Mouse (Mus musculus) kidney, postnatal 14 days (tissue): ENCODE measurements at regions not wholly inside any gene's neighbourhood (a gene's known extent, or its start where the extent isn't known, plus 50 kb on each side); places are given as distances from the start of the nearest gene placed in this dataset.

Source experiments
- DNase-seq: peaks from one replicate; pipeline ENCODE4 v3.0.0; 2022; ENCODE audit warnings: mixed read lengths

DNA sequence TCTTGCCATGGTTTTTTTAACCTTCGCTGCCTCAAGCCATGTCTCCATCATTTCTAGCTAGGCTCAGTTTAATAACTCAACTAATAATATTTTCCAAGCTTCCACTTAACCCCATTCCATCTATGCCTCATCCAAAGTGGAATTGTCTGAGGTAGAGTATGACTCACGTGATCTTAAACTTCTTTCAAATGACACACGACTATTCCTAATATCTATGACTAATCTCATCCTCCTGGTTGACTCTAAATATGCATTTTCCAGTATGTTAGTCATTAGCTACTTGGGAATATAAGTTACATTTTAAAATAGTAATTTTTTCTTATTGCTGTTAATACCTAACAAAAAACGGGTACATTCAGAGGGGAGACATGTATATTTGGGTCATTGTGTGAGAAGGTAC lies 524.8 kb upstream of the Pappa start:
- no peak for DNase-seq

DNA sequence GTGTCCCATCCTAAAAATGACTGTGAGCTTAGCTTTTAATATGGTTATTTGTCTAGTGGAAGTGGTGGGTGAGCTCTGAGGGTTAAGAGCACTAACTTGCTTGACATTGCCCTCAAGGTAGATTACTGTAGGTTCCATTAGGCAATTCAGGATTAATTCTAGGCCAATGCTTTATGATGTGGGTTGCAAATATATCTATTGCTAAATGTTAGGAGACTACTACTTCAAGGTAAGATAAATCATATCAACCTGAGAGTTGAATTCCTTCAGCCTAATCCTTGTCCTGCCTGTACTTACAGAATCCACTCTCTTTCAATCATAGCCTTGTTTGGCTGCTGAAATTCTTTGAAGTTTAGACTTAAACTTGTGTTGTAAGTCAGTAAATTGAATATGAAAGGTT lies 501.2 kb upstream of the Pappa start:
- no peak for DNase-seq

DNA sequence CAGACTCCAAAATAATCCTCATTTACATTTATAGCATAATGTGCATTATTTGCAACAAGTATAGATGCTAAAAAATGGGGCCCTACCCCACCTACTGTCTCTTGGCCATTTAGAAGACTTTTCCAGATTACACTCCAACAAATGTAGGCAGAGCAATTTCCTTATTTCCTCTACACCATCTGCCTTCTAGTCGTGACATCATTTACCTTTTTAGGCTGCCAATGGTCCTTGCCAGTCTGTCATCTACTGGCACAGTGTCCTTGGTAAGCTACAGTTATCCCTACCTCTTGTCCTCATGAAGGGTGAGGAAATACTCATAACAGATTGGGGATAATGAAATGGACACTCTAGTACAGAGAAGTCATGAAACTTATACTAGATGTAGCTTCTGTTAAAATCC lies 491.8 kb upstream of the Pappa start:
- no peak for DNase-seq

DNA sequence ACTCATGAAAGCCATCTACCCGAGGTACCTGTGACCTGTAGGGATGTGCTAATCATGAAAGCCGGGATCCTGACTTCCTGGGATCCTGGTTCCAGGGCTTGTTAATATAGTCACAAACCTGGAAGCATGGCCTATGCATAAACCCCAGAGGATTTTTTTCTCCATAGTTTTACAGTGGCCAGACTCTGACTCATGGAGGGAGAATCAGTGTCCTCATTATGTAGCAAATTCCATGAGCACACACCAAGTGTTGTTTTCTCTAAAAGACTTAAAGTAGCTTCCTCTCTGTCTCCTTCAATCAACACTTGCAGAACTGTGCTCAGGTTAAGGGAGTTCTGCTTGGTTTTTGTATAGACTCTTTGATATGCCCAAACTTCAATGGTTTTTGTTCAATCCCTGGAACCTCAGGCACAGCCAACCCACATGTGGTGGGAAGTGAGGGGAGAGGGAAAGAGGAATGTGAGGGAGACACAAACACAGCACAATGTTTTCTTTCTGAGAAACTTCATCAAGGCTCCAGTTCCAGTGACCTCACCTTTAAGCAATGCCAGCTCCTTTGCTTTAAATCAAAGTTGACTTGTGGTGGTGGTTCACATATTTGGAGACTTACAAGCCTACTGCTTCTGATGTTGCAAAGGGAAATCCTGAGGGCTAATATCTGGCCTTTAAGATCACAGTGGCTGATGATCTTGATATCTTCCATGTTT lies 488.6 kb upstream of the Pappa start:
- no peak for DNase-seq

DNA sequence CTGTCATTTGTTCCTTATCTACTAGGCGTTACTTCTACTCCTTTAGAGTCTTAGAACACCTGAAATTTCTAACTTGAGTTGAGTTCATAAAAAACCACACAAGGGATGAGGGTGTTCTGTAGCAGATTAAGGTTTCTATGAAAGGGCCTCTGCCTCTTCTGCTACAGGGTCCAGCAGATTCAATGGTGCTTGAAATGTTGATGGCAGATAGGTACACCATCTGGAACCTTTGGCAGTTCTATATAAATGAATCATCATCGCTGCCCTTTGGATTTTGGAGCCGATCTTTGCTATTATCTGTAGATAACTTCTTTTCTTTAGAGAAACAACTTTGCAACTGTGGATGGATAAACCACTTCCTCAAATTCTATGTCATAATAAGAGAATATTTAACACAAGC lies 483.9 kb upstream of the Pappa start:
- no peak for DNase-seq

DNA sequence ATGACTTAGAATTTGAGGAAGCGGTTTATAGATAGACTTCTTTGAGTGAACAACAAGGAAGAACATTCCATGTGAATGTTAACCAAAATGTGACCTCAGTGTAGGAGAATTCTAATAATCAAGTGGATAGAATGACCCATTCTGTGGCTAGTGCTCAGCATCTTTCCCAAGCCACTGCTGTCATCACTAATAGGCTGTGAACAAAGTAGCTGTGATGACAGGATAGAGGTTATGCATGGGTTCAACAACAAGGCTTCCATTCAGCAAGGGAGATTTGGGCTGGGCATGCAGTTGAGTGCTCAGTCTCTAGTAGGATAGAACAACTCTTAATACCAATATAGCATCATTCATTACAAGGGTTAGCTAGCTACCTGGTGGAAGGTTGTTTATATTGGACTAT lies 483.0 kb upstream of the Pappa start:
- no peak for DNase-seq

DNA sequence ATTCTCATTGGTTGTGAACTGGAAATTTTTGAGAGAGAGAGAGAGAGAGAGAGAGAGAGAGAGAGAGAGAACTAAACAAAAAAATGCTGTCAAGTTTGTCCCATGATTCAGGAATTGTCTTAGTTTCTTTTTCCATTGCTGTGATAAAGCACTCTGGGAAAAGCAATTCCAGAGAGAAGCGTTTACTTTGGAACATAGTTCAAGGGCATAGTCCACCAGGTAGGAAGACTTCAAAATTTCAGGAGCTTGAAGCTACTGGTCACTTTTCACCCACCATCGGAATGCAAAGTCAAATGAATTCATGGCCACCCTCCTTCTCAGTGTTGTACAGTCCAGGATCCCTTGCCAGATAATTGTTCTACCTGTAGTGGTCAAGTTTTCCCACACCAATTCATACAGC lies 478.8 kb upstream of the Pappa start:
- DNase-seq: no peak

DNA sequence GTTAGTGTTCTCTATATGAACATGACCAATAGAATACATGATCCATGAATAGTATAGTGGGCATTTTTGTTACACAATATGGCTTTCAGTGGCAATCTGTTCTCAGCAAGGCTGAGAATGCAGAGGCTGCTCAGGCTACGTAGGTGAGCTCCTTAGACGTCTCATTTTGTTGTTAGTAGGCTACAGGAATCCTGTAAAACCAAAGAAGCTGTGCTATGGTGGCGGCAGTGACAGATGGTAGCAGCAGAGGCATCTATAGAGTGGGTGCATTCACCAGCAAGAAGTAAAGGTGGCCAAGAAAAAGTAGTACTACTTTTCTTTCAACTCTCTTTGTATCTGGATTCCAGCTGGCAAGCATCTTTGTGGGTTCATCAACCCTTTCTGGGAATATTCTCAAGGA lies 469.8 kb upstream of the Pappa start:
- DNase-seq: no peak

DNA sequence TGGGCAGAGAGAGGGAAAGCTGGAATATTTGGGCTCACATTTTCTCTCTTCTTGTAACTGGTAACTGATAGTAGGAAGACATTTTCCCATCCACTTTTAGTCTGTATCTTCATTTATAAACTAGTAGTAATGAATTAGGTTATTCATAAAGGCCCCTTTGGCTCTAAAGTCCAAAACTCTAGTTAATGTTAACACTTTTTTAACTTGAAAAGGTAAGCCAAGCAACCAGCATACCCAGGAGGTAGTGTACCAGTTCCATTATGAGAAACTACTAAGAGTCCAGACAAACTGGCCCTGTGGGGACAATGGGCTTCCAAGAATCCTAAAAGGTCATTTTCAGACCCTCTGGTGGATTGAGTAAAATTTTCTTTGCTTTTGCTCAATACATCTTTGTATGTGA lies 468.4 kb upstream of the Pappa start:
- DNase-seq: no peak

DNA sequence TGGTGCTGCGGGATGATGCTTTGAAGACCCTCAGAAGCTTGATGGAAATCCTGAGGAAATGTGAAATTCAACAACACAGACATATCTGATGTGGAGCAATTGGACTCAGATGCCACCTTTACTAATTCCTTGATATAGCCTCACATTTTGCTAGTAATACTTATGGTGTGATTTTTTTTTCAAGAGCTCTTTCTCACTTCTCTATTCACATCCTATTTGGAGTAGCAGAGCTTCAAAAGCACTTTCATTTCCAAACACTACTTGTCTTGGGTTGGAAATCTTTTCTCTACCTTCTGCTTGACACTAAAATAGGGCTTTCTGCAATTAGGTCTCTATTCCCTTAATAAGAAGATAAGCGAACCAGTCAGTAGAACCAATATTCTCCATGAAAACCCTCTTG lies 460.3 kb upstream of the Pappa start:
- DNase-seq: no peak

DNA sequence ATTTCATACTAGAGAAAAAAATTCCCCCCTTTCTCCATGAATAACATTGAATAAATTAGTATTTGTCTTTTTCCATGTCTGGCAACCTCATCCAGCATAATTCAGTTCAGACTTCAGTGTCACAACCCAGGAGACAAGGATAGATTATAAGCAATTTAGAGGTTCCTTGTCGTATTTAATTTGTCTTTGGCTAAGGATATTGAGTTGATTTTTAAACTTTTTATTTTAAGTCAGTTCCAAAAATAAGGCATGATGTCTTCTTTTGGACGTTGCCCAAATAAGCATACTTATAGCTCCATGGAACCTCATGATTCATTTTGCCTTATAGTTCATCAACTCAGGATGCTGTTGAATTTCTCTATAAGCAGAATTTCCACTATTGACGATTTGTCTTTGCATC lies 456.0 kb upstream of the Pappa start:
- no peak for DNase-seq

DNA sequence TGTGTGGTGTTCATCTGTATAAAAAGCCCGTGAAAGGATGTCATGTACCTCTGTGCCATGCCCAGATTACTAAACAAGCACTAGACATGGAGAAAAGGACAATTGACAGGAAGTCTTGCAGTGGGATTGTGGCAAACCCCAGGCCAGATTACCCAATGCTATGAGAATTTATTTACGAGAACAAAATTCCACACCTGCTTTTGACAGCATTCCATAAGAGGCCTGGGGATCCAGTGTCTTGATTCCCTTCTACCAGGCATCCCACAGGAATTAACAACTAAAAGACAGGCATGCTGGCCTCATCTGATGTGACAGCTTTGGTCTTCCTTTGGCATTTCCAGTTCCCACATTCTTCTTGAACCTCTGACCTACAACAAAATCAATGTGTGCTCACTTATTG lies 454.3 kb upstream of the Pappa start:
- DNase-seq: no peak

DNA sequence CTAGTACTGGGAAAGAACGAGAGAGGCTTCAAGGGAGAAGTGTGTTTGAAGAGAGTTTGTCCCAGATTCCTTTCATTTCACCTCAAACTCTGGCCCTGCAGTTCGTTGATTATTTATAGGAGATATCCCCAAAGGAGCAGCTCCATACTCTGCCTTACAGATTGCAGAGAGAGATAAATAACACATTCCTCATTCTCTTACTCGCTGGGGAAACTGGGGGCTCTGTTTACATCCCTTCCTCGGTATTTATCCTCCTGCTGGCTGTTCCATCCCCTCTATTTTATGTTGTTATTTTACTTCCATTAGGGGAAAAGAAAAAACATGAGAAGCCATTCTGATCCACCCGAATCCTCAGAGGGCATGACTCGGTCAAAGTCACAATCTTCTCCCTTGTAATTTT lies 447.5 kb upstream of the Pappa start:
- DNase-seq: no peak

DNA sequence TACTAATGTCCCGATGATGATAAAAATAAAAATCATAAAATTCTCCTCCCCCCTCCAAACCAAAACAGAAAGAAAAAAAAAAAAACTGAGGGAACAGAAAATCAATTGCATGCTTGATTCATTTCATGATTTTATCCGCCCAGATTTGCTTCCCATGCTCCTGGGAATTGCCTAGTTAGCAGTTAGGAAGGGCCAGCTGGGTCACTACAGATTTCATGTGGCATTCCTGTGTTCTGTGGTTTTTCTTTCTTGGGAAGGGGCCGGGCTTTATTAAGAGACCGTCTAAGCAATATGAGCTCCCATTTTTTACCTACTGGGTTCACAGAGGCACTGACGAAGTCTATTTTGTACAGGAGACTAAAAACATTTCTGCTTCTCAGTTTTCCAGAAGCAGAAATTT lies 447.1 kb upstream of the Pappa start:
- DNase-seq: no peak

DNA sequence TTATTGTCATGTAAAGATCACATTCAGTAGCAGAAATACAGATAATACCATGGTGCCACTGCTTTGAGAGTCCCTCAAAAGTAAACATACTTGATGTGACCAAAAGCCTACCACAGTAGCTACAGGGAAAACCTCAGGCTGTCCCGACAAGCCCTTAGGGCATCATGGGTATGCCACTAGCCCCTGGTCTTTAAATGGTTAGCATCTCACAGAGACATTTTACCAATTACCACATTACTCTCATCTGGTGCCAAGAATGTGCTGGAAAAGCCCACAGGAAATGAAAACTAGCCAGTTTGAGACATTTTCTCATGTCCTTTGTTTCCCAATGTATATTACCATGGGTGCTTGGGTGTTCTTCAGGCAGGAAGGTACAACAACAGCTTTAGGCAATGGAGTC lies 439.3 kb upstream of the Pappa start:
- DNase-seq: no peak

DNA sequence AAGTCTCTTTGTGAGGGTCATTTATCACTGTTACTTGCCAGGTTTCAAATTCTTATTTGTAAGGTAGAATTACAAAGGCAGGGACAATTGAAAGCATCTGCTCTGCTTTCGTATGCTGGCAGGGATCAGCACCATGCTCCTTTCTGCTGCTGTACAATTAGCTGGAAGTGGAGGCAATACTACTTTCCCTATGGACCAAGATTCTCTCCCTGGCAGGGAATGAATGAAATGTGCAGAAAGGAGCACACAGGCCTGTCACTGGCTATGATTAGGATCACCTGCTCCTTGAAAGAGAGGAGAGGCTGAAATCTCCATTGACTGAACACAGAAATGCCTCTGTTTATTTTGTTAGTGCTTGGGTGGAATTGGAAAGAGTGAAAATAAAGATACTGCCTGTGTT lies 427.8 kb upstream of the Pappa start:
- no peak for DNase-seq

DNA sequence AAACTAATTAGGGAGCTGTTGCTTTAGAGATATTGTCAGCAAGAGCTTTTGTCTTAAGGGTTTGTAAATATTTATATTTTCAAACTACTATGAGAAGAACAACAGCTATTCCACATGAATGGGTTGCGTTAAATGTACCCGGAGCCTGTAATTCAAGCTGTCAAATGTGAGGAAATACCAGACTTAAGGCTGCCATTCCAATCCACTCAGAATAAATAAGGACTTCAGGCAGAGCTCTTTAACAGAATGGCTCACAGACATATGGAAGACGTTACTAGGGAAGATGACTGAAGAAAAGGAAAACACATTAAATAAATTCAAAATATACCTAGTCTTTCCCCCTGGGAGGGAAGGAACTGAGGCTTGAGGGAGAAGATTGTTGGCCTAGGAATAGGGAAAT lies 400.7 kb upstream of the Pappa start:
- DNase-seq: no peak

DNA sequence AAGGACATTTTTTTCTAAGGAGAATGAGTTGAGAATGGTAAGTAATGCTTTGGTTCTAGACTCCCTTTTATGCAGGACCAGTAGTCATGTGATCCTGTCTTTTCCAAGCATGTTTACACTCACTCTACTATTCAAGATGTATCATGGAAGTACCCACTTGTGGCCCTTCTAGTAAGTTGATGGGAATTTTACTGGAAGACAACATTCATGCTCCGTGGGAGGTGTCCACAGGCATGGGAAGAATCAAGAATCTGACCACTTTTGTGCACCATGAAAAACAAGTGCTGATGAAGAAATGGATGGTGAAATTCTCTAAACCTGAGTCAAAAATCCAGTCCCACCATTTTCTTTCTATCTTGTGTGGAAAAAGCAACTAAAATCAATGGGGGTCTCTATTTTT lies 399.1 kb upstream of the Pappa start:
- no peak for DNase-seq

DNA sequence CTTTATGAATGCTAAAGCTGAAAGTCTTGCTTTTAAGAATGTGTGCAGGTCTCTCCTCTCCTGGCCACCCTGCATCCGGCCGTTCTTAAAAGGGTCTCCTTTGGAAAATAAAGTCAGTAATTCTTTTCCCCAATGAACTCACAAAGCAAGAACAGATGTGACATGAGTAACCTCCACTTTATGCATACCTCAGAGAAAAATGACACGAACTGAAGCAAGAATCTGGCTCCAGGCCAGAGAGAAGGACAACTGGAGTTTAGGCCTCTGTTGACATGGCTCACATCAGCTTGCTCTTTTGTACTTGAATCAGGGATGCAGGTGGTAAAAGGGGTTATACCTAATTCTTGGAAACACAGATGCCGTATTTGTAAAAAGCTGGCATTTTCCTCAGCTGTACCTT lies 368.0 kb upstream of the Pappa start:
- DNase-seq: peak; percentile 2

DNA sequence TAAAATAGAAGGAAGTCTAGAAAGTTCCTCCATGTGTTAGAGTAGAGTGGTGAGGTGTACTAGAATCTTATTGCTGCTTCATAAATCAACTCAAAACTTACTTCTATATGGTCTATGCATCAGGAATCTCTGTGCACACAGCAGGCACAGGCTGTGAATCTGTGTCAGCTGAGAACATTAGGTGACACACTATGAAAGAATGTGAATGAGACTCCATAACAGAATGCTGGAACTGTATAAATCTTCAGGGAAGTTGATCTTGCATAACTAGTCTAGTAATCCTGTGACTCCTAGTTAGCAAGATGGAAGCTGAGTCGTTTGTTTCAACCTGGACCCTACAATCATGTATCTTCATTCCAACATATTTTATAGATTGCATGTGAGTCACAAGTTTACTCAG lies 355.4 kb upstream of the Pappa start:
- DNase-seq: no peak

DNA sequence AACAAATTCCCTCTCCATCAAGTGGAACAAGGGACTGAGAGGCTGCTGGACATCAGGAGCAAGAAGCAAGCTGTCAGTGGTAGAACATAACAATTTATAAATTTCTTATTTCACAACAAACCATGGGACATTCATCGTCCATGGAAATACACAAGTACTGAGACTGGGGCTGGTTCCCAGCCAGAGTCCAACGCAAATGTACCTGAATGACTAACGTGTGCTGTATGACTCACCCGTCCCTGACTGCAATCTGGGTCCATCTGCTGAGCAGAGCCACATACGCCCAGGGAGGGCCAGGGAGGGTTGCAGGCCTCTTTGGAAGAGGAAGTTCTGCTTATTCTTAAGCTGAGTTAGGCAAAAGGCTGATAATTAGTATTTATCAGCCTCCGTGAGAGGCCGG lies 320.1 kb upstream of the Pappa start:
- no peak for DNase-seq

DNA sequence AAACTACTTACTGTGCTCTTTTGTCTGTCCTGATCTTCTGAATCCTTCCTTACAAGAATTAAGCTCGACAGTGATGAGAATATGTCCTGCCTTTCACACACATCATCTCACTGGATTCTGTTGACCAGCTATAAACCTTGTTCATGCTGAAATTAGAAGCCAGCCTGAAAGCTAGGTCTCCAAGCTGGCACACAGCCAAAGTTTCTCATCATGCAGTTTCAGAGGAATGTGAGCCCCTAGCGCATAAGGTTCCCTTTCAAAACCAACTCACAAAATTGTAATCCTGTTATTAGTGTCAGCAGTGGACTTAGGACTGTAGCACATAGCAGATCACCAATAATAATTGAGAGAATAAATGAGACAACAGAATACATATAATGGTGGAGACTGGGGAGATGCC lies 319.0 kb upstream of the Pappa start:
- DNase-seq: no peak

DNA sequence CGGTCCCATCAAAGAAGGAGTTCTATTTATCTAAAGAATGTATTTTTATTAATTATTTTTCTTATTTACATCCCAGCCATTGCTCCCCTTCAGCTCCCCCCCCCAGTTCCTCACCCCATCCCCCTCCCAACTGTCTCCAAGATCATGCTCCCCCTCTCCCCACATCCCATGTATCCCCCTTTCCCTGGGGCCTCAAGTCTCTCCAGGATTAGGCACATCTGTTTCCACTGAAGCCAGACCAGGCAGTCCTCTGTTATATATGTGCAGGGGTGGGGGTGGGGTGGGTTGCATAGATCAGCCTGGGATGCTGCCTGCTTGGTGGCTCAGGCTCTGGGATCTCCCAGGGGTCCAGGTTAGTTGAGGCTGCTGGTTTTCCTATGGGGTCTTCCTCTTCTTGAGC lies 316.8 kb upstream of the Pappa start:
- no peak for DNase-seq

DNA sequence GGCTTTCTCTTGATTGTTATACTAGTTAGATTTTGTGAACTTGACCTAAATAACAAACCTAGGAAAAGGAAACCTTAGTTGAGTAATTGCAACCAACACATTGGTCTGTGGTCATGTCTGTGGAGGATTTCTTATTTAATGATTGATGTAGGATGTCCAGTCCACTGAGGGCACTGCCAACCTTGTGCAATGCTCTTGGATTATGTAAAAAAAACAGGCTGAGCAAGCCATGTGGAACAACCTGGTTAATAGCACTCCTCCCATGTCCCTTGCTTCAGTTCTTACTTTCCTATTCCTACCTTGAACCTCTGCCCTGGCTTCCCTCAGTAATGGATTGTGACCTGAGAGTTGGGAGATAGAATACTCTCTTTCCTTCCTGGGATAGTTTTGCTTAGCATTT lies 312.0 kb upstream of the Pappa start:
- DNase-seq: peak; percentile 58

DNA sequence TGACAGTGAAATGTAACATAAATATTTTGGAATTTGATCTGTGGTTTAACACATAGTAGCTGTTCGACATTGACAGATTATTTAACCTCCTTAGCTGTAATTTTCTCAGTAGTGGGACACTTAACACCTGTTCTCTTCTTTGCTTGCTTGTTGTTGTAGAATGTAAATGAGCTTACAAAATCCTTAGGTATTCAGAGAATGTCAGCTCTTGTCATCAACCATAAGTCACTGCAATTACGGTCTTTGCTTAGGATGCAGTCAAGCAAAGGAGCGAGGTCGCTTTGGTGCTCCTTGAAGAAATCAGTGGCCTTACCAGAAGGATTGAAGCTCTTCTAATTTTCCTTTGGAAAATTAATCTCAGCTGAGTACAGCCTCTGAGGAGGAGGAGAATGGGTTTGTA lies 311.2 kb upstream of the Pappa start:
- no peak for DNase-seq

DNA sequence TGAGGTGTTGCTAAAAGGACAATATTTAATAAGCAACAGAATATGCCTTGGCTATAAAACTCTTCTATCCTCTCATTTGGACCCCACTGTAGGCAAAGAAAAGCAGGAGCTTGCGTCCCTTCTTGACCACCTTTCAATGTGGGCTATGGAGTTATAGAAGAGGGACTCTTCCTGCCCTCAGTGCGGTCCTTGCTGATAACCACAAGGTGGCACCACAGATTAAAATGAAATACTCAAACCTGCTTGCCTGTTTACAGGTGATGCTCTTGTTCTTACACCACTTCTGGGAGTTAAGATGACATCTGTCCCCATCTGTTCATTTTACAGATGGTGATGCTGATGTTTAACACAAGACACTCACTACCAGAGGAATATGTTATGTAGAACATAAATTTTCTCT lies 291.1 kb upstream of the Pappa start:
- DNase-seq: peak; percentile 25
